Mouse (Mus musculus): ENCODE results near the gene Tbx6.

DNA sequence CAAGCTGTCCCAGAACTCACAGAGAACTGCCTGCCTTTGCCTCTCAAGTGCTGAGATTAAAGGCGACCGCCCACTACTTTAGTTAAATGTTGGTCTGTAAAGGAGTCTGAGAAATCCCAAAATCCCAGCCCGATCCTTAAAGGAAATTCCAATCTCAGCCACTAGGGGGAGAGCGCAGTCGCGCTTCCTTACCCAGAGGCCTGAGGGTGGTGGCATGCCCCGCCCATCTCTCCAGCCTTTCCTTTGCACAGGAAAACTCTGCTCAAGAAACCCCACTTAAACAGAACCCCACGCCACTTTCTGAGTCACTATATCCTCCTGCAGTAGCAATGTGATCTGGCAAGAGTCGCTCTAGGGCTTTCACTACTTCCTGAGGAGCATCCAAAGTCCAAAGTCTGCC, 26.4 kb upstream of the Tbx6 start:
- TF ChIP-seq CTCF (IDR thresholded peaks at IDR 0.05; ENCODE audit: control insufficient read depth, insufficient read depth, insufficient read length): peak; percentile 39
- no peak for TF ChIP-seq USF1 (IDR thresholded peaks at IDR 0.05; ENCODE audit: low read depth)
- TF ChIP-seq MAX (IDR thresholded peaks at IDR 0.05): no peak
- no peak for TF ChIP-seq MYOD1 (IDR thresholded peaks at IDR 0.05; ENCODE audit: control insufficient read depth, insufficient read length, low read depth)
- no peak for TF ChIP-seq FOSL1 (IDR thresholded peaks at IDR 0.05; ENCODE audit: insufficient read depth, low read length, poor library complexity, severe bottlenecking)
- TF ChIP-seq MYOG (IDR thresholded peaks at IDR 0.05; ENCODE audit: control insufficient read depth, extremely low read depth, insufficient read length): no peak
- TF ChIP-seq CEBPB (IDR thresholded peaks at IDR 0.05; ENCODE audit: low read depth): no peak
